Mouse (Mus musculus) liver, embryonic 13.5 days (tissue): Measurements from ENCODE around the gene Olfr1062. TPM values are rescaled to one million over a fixed set of nuclear protein-coding genes. Genes with fewer than 3 reads are reported as not detected.

Experiments
- polyA plus RNA-seq: library from polyadenylated mRNA; unstranded; fragments of >200 nt; fragmentation: Nextera tagmentation; extraction: Ambion mirVana; gene quantifications from 2 replicates; pipeline ENCODE4 v1.2.1, GENCODE M21; 2015

Gene Olfr1062
- polyA plus RNA-seq, 1 experiment from 2014 or later = not detected

Other genes with a start within 250 kb of the Olfr1062 start
- not detected in 2 replicates for gene Olfr1044, start 248.9 kb downstream of the Olfr1062 start, polyA plus RNA-seq
- not detected in 2 replicates for gene Olfr52, start 241.1 kb downstream of the Olfr1062 start, polyA plus RNA-seq
- gene Olfr1045, start 223.7 kb downstream of the Olfr1062 start, polyA plus RNA-seq = not detected in 2 replicates
- not detected in 2 replicates for gene Olfr1046, start 207.4 kb downstream of the Olfr1062 start, polyA plus RNA-seq
- not detected in 2 replicates for gene Olfr1047, start 195.3 kb downstream of the Olfr1062 start, polyA plus RNA-seq
- gene Olfr1048, start 186.5 kb downstream of the Olfr1062 start, polyA plus RNA-seq = not detected in 2 replicates
- not detected in 2 replicates for gene Olfr1049, start 168.4 kb downstream of the Olfr1062 start, polyA plus RNA-seq
- gene Olfr1051, start 147.7 kb downstream of the Olfr1062 start, polyA plus RNA-seq = not detected in 2 replicates
- not detected in 2 replicates for gene Olfr1052, start 134.3 kb downstream of the Olfr1062 start, polyA plus RNA-seq
- gene Olfr1053, start 111.5 kb downstream of the Olfr1062 start, polyA plus RNA-seq = not detected in 2 replicates
- not detected in 2 replicates for gene Olfr1054, start 91.3 kb downstream of the Olfr1062 start, polyA plus RNA-seq
- gene Olfr1055, start 76.5 kb downstream of the Olfr1062 start, polyA plus RNA-seq = not detected in 2 replicates
- gene Olfr1056, start 64.3 kb downstream of the Olfr1062 start, polyA plus RNA-seq = not detected in 2 replicates
- gene Olfr1057, start 48.4 kb downstream of the Olfr1062 start, polyA plus RNA-seq = not detected in 2 replicates
- not detected in 2 replicates for gene Olfr1058, start 38.2 kb downstream of the Olfr1062 start, polyA plus RNA-seq
- not detected in 2 replicates for gene Olfr1061, start 12.7 kb downstream of the Olfr1062 start, polyA plus RNA-seq
- not detected in 2 replicates for gene Olfr1065, start 23.8 kb upstream of the Olfr1062 start, polyA plus RNA-seq
- not detected in 2 replicates for gene Olfr1066, start 29.5 kb upstream of the Olfr1062 start, polyA plus RNA-seq
- gene Olfr228, start 60.6 kb upstream of the Olfr1062 start, polyA plus RNA-seq = not detected in 2 replicates
- gene Olfr1076, start 81.7 kb upstream of the Olfr1062 start, polyA plus RNA-seq = not detected in 2 replicates
- gene Olfr1079, start 115.7 kb upstream of the Olfr1062 start, polyA plus RNA-seq = not detected in 2 replicates
- gene Olfr1080, start 131.5 kb upstream of the Olfr1062 start, polyA plus RNA-seq = not detected in 2 replicates
- gene Olfr1082, start 172.2 kb upstream of the Olfr1062 start, polyA plus RNA-seq = not detected in 2 replicates
- gene Olfr1084, start 213.0 kb upstream of the Olfr1062 start, polyA plus RNA-seq = not detected in 2 replicates
- not detected in 2 replicates for gene Olfr1085, start 235.3 kb upstream of the Olfr1062 start, polyA plus RNA-seq